In the genomic region with DNA sequence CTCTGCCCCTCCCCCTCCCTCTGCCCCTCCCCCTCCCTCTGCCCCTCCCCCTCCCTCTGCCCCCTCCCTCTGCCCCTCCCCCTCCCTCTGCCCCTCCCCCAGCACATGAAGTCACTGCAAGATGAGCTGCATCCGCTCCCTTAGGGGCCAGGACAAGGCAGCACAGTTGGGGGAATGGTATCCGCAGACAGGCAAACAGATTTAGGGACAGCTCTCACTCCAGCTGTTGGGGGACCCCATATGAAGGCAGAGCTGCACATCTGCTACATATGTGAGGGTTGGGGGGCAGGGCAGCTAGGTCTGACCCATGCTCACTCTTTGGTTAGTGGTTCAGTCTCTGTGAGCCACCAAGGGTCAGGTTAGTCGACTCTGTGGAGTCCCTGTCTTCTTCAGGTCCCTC, we compare ENCODE assay signal across 23 mouse cellular contexts. TPM values are rescaled to one million over a fixed set of nuclear protein-coding genes. Genes with fewer than 3 reads are reported as not detected.
"Had no signal": no experiment of that assay in that cellular context is flagged by ENCODE, and none has a peak within 500 bp of the region (broad histone marks: within the 10 kb centered on the region; RNA-seq: fewer than 3 reads in every experiment).

No protein-coding gene starts in this region.

- H3K27ac ChIP-seq: kidney, postnatal 0 days; limb, embryonic 15.5 days; liver, embryonic 13.5 days; lung, embryonic 15.5 days; macrophage; midbrain, embryonic 12.5 days; neural tube, embryonic 15.5 days; stomach, postnatal 0 days had no signal

- H3K27me3 ChIP-seq: limb, embryonic 15.5 days; liver, embryonic 13.5 days; lung, embryonic 15.5 days; megakaryocyte, embryonic 14.5 days; neural tube, embryonic 15.5 days had no signal

- DNase-seq: kidney, adult 9 months; kidney, postnatal 36 days; layer of hippocampus, adult 9-11 months; layer of hippocampus, postnatal 36 days; left cerebral cortex, postnatal 4 days; liver, embryonic 13.5 days; liver, postnatal 0 days; lung, postnatal 14 days; right cerebral cortex, adult 18-20 months; thymus, postnatal 25 days had no signal

- H3K36me3 ChIP-seq: limb, embryonic 15.5 days; liver, embryonic 13.5 days; lung, embryonic 15.5 days; midbrain, embryonic 12.5 days; neural tube, embryonic 15.5 days had no signal

- H3K4me1 ChIP-seq: limb, embryonic 15.5 days; liver, embryonic 13.5 days; lung, embryonic 15.5 days; midbrain, embryonic 12.5 days; neural tube, embryonic 15.5 days had no signal

- H3K9ac ChIP-seq: limb, embryonic 15.5 days; liver, embryonic 13.5 days; liver, postnatal 0 days; lung, embryonic 15.5 days; midbrain, embryonic 12.5 days; neural tube, embryonic 15.5 days had no signal

- H3K4me3 ChIP-seq: limb, embryonic 15.5 days; liver, embryonic 13.5 days; lung, embryonic 15.5 days; megakaryocyte, embryonic 14.5 days; midbrain, embryonic 12.5 days; myocyte; neural tube, embryonic 15.5 days had no signal

- ATAC-seq: intestine, embryonic 16.5 days; liver, postnatal 0 days had no signal

- H3K4me2 ChIP-seq: limb, embryonic 15.5 days; liver, embryonic 13.5 days; lung, embryonic 15.5 days; midbrain, embryonic 12.5 days; neural tube, embryonic 15.5 days had no signal

- H3K9me3 ChIP-seq: limb, embryonic 15.5 days; liver, embryonic 13.5 days; lung, embryonic 15.5 days; megakaryocyte, embryonic 14.5 days; midbrain, embryonic 12.5 days; neural tube, embryonic 15.5 days had no signal

RNA-seq across cellular contexts. Expression of a gene that starts 10.1 kb away (rescaled TPM):
- total RNA-seq: layer of hippocampus, adult 18-20 months; layer of hippocampus, postnatal 36 days had no signal
- polyA plus RNA-seq: macrophage, myocyte had no signal

RNA-seq across cellular contexts. Expression of a gene that starts 26.4 kb away (rescaled TPM):
- total RNA-seq: left cerebral cortex, postnatal 4 days; midbrain, postnatal 0 days had no signal
- polyA plus RNA-seq: intestine, embryonic 16.5 days; kidney, postnatal 0 days; limb, embryonic 15.5 days; liver, embryonic 13.5 days; liver, postnatal 0 days; lung, embryonic 15.5 days; macrophage; midbrain, embryonic 12.5 days; midbrain, postnatal 0 days; myocyte; neural tube, embryonic 11.5 days; neural tube, embryonic 15.5 days; stomach, postnatal 0 days had no signal
